Mouse (Mus musculus): Measurements from ENCODE around the gene Fbrsl1.

DNA sequence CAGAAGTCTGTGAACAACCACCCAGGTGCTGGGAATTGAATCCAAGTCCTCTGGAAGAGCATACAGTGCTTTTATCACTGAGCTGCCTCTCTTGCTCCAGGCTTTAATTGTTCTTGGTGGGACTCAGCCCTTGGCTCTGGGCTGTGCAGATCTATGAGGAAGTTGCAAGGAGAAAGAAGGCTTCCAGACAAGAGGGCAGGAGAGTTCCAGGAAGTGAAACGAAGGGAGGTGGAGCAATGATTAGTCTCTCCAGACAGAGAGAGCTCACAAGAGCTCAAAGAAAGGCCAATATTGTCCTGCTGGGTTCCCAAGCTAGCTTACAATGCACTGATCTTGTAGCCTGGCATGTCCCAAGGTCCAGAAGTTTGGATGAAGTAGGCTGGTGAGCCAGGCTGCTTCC lies 27.4 kb downstream of the Fbrsl1 start:
- TF ChIP-seq CTCF (IDR thresholded peaks at IDR 0.05; ENCODE audit: borderline replicate concordance, insufficient read depth, low read length) (no peak), POLR2A (IDR thresholded peaks at IDR 0.05; ENCODE audit: low read depth, low read length) (no peak)

Measured in embryonic fibroblast, embryonic 13.5 days (primary cell).